Mouse (Mus musculus) spleen, adult 2 months (tissue): ENCODE data around the gene Tnfrsf13c.

Source experiments
- CTCF ChIP-seq: fragments of 200-500 bp; IDR thresholded peaks from 2 replicates; pipeline ENCODE4 v1.5.1; 2011; ENCODE audit warnings: mild to moderate bottlenecking, inconsistent platforms; ENCODE audit not compliant: insufficient read depth, insufficient read length, insufficient replicate concordance; ENCODE audit errors: extremely low read depth
- POLR2A ChIP-seq: fragments of 200-500 bp; IDR thresholded peaks from 2 replicates; pipeline ENCODE4 v1.6.1; 2011; ENCODE audit warnings: low read depth, low read length, inconsistent platforms

DNA sequence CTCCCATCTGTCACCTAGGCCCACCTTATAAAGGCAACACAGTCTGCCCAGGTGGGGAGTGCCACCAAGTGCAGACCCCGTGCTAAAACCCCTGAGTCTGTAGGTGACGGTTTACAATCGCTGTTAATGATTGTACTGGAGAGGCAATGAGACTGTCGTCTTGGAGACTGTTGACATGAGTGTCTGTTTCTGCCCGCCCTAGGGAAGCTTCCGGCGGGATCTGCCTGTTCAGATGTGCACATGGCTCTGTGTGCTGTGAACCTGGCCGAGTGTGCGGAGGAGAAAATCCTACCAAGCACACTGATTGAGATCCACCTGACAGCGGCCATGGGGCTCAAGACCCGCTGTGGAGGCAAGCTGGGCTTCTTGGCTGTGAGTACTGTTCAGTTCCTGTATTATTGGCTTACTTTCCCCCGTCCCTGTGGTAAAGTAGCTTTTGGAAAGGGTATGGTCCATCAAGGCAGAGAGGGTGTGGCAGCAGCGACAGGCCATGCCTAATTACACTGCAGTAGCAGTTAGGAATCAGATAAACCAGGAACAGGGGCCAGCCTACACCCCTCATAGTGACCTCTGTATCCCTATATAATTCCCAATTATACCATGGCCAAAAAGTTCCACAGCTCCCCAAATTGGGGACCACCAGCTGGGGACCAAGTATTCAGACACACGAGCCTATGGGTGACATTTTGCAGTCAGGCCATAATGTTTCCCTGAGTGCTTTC lies 38.9 kb downstream of the Tnfrsf13c start:
- TF ChIP-seq CTCF (no peak), POLR2A (no peak)
